Mouse (Mus musculus) forebrain, embryonic 10.5 days (tissue): ENCODE data around the gene Tnik. TPM values are rescaled to one million over a fixed set of nuclear protein-coding genes. Genes with fewer than 3 reads are reported as not detected.
A peak's percentile ranks its signal among the peaks of the same experiment; 100 is the strongest.

ENCODE experiments used
- DNase-seq: peaks from one replicate; pipeline ENCODE4 v3.0.0-alpha.2; 2017; ENCODE audit warnings: low spot score; ENCODE audit errors: extremely low spot score
- H3K27ac ChIP-seq: fragments of 300-500 bp; sonication (generic); 2 replicates; pipeline ENCODE4 v1.5.1; 2016; ENCODE audit warnings: mild to moderate bottlenecking
- H3K27me3 ChIP-seq: fragments of 300-500 bp; sonication (generic); 2 replicates; pipeline ENCODE4 v1.6.1; 2016; ENCODE audit warnings: mild to moderate bottlenecking; ENCODE audit not compliant: poor library complexity, severe bottlenecking
- H3K36me3 ChIP-seq: fragments of 300-500 bp; sonication (generic); replicated peaks from 2 replicates; pipeline ENCODE4 v1.6.1; 2016; ENCODE audit warnings: mild to moderate bottlenecking, moderate library complexity
- H3K4me1 ChIP-seq: fragments of 300-500 bp; sonication (generic); 2 replicates; pipeline ENCODE4 v1.6.1; 2016
- H3K4me3 ChIP-seq: fragments of 300-500 bp; sonication (generic); 2 replicates; pipeline ENCODE4 v1.5.1; 2016; ENCODE audit warnings: mild to moderate bottlenecking, moderate library complexity
- H3K9me3 ChIP-seq: fragments of 300-500 bp; sonication (generic); 2 replicates; pipeline ENCODE4 v1.6.1; 2016; ENCODE audit warnings: mild to moderate bottlenecking, moderate library complexity
- WGBS: fragments of 180-500 bp; shearing (Covaris S2); methylation state at CpG from one replicate; pipeline ENCODE4 v1.1.7; 2016; 5-methylcytosine and 5-hydroxymethylcytosine counted together
- polyA plus RNA-seq: library from polyadenylated mRNA; unstranded; fragments of >200 nt; fragmentation: Nextera tagmentation; extraction: Ambion mirVana; gene quantifications from 2 replicates; pipeline ENCODE4 v1.2.1, GENCODE M21; 2016

The Tnik gene
- polyA plus RNA-seq, 1 experiment from 2014 or later: 9.6 TPM

DNA sequence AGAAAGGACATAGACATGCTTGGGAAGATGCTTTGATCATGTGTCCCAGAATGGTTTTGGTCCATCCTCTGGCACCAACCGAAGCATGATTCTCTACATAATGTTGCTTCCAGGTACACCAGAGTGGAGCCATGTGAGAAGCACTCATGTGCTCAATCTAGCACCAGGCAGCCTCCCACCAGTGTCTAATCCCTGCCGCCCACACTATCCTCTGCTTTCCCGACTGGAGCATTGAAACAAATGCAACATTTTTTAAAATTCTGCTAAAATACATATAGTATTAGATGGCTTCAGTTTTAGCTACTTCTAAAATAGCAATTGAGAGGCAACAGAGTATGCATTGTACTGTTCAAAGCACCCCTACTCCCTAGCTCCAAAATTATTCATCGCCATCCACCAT, 264.2 kb downstream of the Tnik start:
- no peak for DNase-seq
- H3K27ac ChIP-seq: no peak overlapping the region
- no peak overlapping the region for H3K4me3 ChIP-seq
- peaks cover 5% of the 10 kb centered on the region; the same call in 1 of the 2 replicates for H3K4me1 ChIP-seq
- no peaks in the 10 kb centered on the region for H3K36me3 ChIP-seq
- 94% methylated on average over 4 of the region's 4 CpGs for WGBS
- H3K9me3 ChIP-seq: no peaks in the 10 kb centered on the region
- H3K27me3 ChIP-seq: no peaks in the 10 kb centered on the region

DNA sequence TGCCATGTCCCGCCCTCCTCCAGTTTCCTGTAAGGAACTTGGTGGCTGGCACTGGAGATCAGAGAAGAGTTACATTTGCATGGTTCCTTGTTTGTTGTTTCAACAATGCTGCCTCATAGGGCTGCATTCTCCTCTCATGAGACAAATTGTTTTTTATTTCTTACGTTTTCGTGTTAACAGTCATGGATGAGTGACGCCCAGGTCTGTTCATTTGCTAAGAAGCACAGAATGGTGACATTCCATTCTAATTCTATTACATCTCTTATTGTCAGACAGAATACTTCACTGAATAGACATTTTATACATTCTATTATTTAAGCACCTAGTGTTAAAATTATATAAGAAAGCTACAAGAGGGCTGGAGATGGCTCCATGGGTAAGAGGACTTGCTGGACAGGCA, 266.5 kb downstream of the Tnik start:
- 87% methylated on average over 4 of the region's 4 CpGs for WGBS
- H3K27me3 ChIP-seq: no peaks in the 10 kb centered on the region
- no peak for DNase-seq
- no peak overlapping the region for H3K27ac ChIP-seq
- H3K36me3 ChIP-seq: no peaks in the 10 kb centered on the region
- no peaks in the 10 kb centered on the region for H3K4me1 ChIP-seq
- no peaks in the 10 kb centered on the region for H3K9me3 ChIP-seq
- H3K4me3 ChIP-seq: no peak overlapping the region

DNA sequence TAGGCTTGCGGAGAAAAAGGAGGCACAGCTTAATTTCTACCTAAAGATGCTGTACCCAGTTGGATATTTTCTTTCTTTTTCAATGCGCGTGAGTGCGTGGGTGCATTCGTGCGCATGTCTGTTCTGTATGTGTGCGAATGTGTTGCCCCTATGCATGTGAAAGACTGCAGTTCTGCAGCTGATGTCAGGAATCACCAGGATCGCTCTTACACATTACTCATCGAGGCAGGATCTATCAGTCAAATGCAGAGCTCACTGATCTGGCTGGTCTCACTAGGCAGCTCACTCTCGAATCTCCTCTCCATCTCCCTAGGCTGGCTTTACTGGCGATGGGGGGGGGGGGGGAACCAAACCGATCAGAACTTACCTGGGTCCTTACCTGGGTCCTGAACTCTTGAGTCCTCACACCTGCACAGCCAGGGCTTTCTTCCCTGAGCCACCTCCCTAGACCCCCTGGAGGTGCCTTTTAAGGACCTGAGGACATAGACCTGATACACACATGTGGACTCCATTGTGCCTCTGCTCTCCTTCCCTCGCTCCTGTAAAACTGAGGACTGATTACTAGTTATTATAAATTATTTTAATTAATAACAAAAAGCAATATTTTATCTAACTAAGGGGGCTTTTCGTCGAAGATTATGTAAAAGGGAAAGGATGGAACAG, 268.4 kb downstream of the Tnik start:
- H3K4me3 ChIP-seq: no peak overlapping the region
- no peaks in the 10 kb centered on the region for H3K36me3 ChIP-seq
- no peaks in the 10 kb centered on the region for H3K4me1 ChIP-seq
- no peaks in the 10 kb centered on the region for H3K9me3 ChIP-seq
- 78% methylated on average over 15 of the region's 15 CpGs for WGBS
- no peaks in the 10 kb centered on the region for H3K27me3 ChIP-seq
- H3K27ac ChIP-seq: no peak overlapping the region
- DNase-seq: no peak

DNA sequence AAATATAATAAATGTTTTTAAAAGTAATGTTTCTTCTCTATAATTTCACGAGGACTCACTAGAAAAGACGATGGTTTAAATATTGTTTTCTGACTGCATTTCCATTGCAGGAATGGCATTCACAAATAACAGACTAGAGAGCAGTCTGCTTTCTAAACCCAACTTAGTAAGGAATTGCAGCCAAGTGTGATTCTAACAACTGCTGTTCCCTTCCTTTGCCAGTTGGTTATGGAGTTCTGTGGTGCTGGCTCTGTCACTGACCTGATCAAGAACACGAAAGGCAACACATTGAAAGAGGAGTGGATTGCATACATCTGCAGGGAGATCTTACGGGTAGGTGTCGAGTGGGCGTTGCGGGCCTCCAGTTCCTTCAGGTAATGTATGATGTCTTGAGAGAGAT, 269.7 kb downstream of the Tnik start:
- WGBS: 95% methylated on average over 7 of the region's 7 CpGs
- no peaks in the 10 kb centered on the region for H3K9me3 ChIP-seq
- no peak overlapping the region for H3K27ac ChIP-seq
- H3K27me3 ChIP-seq: no peaks in the 10 kb centered on the region
- no peaks in the 10 kb centered on the region for H3K4me1 ChIP-seq
- no peak for DNase-seq
- no peaks in the 10 kb centered on the region for H3K36me3 ChIP-seq
- no peak overlapping the region for H3K4me3 ChIP-seq

DNA sequence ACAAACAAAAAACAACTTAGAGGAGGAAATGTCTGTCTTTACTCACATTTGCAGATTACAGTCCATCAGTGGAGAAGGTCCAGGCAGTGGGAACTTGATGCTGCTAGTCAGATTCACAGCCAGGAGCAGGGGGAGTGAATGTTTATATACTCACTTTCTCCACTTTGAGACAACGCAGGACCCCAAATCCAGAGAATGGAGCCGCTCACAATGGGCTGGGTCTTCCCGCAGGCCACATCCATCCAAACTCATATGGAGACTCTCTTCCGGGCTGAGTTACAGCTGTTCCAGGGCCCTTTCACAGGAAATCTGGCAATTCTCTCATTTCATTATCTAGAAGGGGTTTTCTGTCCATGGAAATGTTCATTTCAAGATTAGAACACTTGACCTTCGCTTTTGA, 277.1 kb downstream of the Tnik start:
- no peaks in the 10 kb centered on the region for H3K36me3 ChIP-seq
- H3K27ac ChIP-seq: no peak overlapping the region
- 94% methylated on average over 5 of the region's 5 CpGs for WGBS
- peak; percentile 9 for DNase-seq
- H3K9me3 ChIP-seq: no peaks in the 10 kb centered on the region
- H3K4me3 ChIP-seq: no peak overlapping the region
- no peaks in the 10 kb centered on the region; the same call in 1 of the 2 replicates for H3K4me1 ChIP-seq
- H3K27me3 ChIP-seq: no peaks in the 10 kb centered on the region

DNA sequence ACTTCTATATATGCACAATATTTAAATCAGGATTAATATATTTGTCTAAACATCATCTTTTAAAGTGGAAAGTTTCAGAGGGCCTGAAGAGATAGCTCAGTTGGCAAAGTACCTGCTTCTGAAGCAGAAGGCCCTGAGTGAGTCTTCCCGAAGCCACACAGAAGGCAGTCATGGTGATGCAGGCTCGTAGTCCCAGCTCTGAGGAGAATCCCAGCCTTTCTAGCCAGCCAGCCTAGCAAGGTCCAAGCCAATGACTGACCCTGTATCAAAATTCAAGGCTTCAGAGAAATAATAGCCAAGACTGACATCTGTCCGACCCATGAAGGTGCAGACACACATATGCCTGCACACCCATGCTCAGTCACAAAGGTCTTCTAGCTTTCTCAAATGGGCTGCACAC, 279.9 kb downstream of the Tnik start:
- Histone ChIP-seq H3K27ac (no peak overlapping the region), H3K27me3 (no peaks in the 10 kb centered on the region), H3K4me3 (no peak overlapping the region), H3K9me3 (no peaks in the 10 kb centered on the region), H3K36me3 (no peaks in the 10 kb centered on the region), H3K4me1 (no peaks in the 10 kb centered on the region; the same call in 1 of the 2 replicates)
- WGBS: 92% methylated on average over 3 of the region's 3 CpGs
- DNase-seq: no peak

DNA sequence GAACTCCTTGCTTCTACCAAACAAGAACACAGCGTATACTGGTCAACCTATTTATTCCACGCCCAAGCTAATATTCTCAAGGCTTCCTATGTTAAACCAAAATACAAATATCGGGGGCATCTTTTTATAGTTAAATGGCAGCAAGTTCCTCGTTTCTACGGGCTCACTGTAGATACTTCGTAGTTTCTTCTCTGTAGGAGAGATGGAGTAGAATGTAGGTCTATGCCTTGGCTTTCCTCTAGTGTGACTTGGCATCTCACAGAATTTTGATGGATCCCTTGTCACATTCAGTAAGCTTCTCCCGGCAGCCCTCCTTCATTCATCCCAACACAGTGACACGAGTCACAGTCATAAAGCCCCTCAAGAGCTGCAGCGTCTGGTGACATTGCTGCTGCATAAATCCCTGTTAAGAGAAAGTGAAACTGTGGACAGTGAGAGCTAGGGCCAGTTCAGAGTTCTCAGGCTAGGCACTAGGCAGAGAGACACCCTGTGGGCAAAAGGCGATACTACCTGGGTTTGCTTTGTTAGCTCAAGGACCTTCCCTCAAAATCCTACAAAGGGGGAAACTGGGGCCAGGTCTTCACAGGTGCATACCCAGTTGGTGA, 280.5 kb downstream of the Tnik start:
- Histone ChIP-seq H3K27ac (no peak overlapping the region), H3K27me3 (no peaks in the 10 kb centered on the region), H3K9me3 (no peaks in the 10 kb centered on the region), H3K4me1 (no peaks in the 10 kb centered on the region; the same call in 1 of the 2 replicates), H3K4me3 (no peak overlapping the region), H3K36me3 (no peaks in the 10 kb centered on the region)
- 83% methylated on average over 10 of the region's 10 CpGs for WGBS
- no peak for DNase-seq

DNA sequence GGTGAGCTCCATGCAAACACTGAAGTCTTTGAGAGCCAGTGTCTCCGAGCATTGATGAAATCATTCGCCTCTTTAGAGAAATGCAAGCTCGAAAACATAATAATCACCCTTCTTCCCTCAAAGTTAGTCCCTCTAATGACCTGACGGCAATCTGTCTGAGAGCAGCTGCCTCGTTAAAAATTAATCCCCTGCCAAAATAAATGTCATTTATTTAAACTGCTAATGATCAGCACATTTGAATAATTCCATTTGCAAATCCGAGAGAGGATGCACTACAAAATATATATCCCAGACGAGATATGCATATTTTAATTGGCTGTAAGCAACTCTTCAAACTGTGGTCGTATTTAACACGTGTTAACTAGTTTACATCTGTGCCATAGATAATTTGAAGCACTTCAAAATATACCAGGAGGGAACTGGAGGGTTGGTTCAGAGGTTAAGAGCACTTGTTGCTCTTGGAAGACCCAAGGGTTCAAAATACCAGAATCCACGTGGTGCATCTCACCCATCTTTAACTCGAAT, 281.4 kb downstream of the Tnik start:
- Histone ChIP-seq H3K9me3 (no peaks in the 10 kb centered on the region), H3K4me1 (no peaks in the 10 kb centered on the region; the same call in 1 of the 2 replicates), H3K27me3 (no peaks in the 10 kb centered on the region), H3K4me3 (no peak overlapping the region), H3K27ac (no peak overlapping the region), H3K36me3 (no peaks in the 10 kb centered on the region)
- DNase-seq: no peak
- WGBS: 68% methylated on average over 11 of the region's 11 CpGs

DNA sequence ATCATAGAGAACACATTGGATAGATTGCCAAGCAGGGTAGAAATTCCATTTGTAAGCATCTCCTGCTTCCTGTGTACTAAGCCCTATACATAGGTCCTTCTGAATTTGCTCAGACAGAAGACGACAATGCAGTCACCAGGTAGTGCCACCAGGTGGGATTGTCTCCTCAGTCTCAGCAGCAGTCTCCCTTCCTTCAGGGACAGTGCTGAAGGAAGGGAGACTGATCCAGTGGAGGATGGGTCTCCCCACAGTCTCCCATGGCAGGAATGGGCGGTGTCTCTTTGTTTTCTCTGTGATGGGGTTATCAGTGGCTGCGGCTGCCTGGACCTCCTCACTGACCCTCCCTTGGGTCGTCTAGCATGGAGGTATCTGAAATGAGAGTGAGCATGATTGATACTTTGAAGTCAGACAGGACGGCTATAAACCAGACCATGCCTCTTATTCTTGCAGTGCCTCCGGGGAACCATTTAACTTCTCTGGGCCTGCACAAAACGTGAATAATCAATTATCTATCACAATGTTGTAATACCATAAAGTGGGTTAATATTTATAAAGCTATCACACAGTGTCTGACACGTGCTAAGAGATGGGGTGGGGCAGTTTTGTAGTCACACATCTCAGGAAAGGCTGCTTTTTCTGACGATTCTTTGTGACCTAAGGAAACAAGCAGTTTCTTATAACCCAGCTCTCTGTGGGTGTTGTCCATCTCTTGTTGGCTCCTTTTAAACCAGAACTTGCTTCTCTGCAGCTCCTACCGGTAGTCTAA, 285.1 kb downstream of the Tnik start:
- H3K27ac ChIP-seq: no peak overlapping the region
- no peaks in the 10 kb centered on the region for H3K27me3 ChIP-seq
- 80% methylated on average over 10 of the region's 10 CpGs for WGBS
- no peak overlapping the region for H3K4me3 ChIP-seq
- no peaks in the 10 kb centered on the region for H3K36me3 ChIP-seq
- no peak for DNase-seq
- peaks cover 8% of the 10 kb centered on the region; the same call in 1 of the 2 replicates for H3K4me1 ChIP-seq
- H3K9me3 ChIP-seq: no peaks in the 10 kb centered on the region

DNA sequence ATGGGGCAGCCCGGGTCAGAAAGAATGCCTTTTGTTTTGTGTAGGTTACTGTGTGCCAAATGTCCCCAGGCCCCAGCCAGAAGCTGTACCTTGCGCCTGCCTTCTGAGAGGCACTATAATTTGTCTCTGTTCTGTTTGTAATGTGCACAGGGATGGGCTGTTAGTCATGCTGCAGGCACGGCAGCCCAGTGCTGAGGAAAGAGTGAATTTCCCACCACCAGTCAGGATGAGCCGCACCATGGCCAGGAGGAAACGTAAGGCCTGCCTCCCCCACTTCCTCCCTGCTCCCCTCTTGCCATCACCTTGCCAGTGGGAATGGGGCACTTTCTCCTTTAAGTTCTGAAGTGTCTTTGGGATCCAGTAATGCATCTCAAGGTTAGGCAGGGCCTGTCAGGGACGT, 286.4 kb downstream of the Tnik start:
- WGBS: 68% methylated on average over 6 of the region's 6 CpGs
- Histone ChIP-seq H3K4me1 (peaks cover 8% of the 10 kb centered on the region; the same call in 1 of the 2 replicates), H3K27me3 (no peaks in the 10 kb centered on the region), H3K9me3 (no peaks in the 10 kb centered on the region), H3K27ac (no peak overlapping the region), H3K36me3 (no peaks in the 10 kb centered on the region), H3K4me3 (no peak overlapping the region)
- no peak for DNase-seq

DNA sequence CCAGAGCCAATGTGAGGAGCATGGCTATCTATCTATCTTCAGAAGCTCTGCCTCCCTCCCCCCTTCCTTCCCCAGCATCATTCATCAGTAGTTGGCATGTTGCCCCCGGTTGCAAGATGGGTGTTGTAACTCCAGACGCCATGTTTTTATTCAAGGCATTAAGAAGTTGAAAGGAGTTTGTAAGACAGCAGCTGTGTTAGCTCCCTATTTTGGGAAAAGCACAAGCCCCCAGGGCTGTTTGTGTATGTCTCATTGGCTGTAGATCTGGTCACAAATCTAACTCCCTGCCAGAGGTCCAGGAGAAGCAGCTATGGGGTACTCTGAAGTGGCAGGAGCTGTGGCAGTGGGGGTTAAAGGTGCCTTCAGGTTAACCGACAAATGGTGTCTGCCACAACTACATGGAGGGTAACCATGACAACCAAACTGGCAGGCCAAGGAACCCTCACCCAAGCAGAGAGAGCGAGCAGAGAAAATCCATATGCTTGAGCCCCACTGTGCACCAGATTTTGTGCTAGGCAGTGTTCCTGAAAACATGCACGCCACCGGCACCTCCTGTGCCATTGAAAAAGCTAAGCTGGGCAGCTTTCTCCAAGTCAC, 287.6 kb downstream of the Tnik start:
- H3K4me3 ChIP-seq: no peak overlapping the region
- 76% methylated on average over 6 of the region's 6 CpGs for WGBS
- H3K9me3 ChIP-seq: no peaks in the 10 kb centered on the region
- no peaks in the 10 kb centered on the region for H3K27me3 ChIP-seq
- peaks cover 8% of the 10 kb centered on the region; the same call in 1 of the 2 replicates for H3K4me1 ChIP-seq
- DNase-seq: no peak
- H3K27ac ChIP-seq: no peak overlapping the region
- no peaks in the 10 kb centered on the region for H3K36me3 ChIP-seq

DNA sequence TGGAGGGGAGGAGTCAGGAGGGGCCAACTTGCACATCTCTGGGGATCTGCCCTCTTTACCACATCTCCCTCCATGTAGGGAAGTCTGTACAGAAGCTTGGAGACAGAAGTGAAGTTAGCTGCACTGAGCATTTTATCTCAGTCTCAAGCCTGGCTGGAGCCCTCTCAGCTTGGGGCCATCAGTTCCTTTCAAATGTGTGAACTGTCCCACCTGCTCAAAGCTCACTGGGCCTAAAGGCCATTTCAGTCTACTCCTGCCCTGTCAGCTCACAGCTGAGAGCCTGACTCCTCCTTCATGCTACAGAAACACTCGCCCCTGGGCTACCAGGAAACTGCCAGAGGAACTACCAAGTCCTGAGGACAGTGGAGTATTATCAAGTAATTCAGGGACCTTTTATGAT, 288.7 kb downstream of the Tnik start:
- Histone ChIP-seq H3K4me3 (no peak overlapping the region), H3K36me3 (no peaks in the 10 kb centered on the region), H3K4me1 (peaks cover 8% of the 10 kb centered on the region; the same call in 1 of the 2 replicates), H3K27me3 (no peaks in the 10 kb centered on the region), H3K9me3 (no peaks in the 10 kb centered on the region), H3K27ac (no peak overlapping the region)
- WGBS: 52% methylated on average over 1 of the region's 1 CpGs
- no peak for DNase-seq
